Mouse (Mus musculus) olfactory bulb, adult 2 months (tissue): Measurements from ENCODE around the gene Siglec1. TPM values are rescaled to one million over a fixed set of nuclear protein-coding genes. Genes with fewer than 3 reads are reported as not detected.

ENCODE experiments used
- H3K27ac ChIP-seq: fragments of 200-500 bp; 2 replicates; pipeline ENCODE4 v1.5.1; 2012; ENCODE audit warnings: low read depth, low read length; ENCODE audit not compliant: insufficient read depth
- H3K4me1 ChIP-seq: fragments of 200-500 bp; 2 replicates; pipeline ENCODE4 v1.6.1; 2012; ENCODE audit warnings: low read length; ENCODE audit not compliant: control insufficient read depth, insufficient read depth
- H3K4me3 ChIP-seq: fragments of 200-500 bp; 2 replicates; pipeline ENCODE4 v1.5.1; 2012; ENCODE audit warnings: mild to moderate bottlenecking, low read depth, low read length, moderate library complexity; ENCODE audit not compliant: insufficient read depth
- CTCF ChIP-seq: fragments of 200-500 bp; IDR thresholded peaks from 2 replicates; pipeline ENCODE4 v1.5.1; 2012; ENCODE audit warnings: low read depth, mild to moderate bottlenecking, low read length, moderate library complexity; ENCODE audit not compliant: insufficient read depth
- POLR2A ChIP-seq: fragments of 200-500 bp; IDR thresholded peaks from 2 replicates; pipeline ENCODE4 v1.6.1; 2012; ENCODE audit warnings: mild to moderate bottlenecking, low read depth, low read length, moderate library complexity; ENCODE audit not compliant: insufficient read depth
- WGBS: fragments of 180-500 bp; shearing (Covaris S2); methylation state at CpG from one replicate; pipeline ENCODE4 v1.1.7; 2018; 5-methylcytosine and 5-hydroxymethylcytosine counted together
- polyA plus RNA-seq: library from polyadenylated mRNA; stranded (reverse); fragments of >200 nt; gene quantifications from 2 replicates; pipeline ENCODE4 v1.2.4, GENCODE M21; 2012; ENCODE audit warnings: low replicate concordance; ENCODE audit not compliant: missing spikeins, insufficient read depth, insufficient read length

Siglec1 gene
- polyA plus RNA-seq, 1 experiment, result not detected

- Histone ChIP-seq H3K27ac (no peak overlapping the region), H3K4me3 (no peak overlapping the region), H3K4me1 (peaks cover 4% of the 10 kb centered on the region; the same call in 1 of the 2 replicates)
- TF ChIP-seq CTCF (no peak), POLR2A (no peak)
- 53% methylated on average over 3 of the region's 3 CpGs for WGBS
Observed at GRCm38 (mm10) chr2:131101530-131101929, 15.0 kb upstream of the Siglec1 start.

GRCm38 (mm10) chr2:131097087-131097486 lies 10.5 kb upstream of the Siglec1 start:
- 86% methylated on average over 4 of the region's 4 CpGs for WGBS
- Histone ChIP-seq H3K4me3 (no peak overlapping the region), H3K27ac (no peak overlapping the region), H3K4me1 (peaks cover 5% of the 10 kb centered on the region; the same call in 1 of the 2 replicates)
- TF ChIP-seq CTCF (no peak), POLR2A (no peak)

GRCm38 (mm10) chr2:131096101-131096795 lies 9.7 kb upstream of the Siglec1 start:
- no peak overlapping the region for H3K27ac ChIP-seq
- 28% methylated on average over 9 of the region's 9 CpGs for WGBS
- TF ChIP-seq CTCF (no peak), POLR2A (no peak)
- H3K4me3 ChIP-seq, result no peak overlapping the region
- peaks cover 5% of the 10 kb centered on the region; the same call in 1 of the 2 replicates for H3K4me1 ChIP-seq

DNA sequence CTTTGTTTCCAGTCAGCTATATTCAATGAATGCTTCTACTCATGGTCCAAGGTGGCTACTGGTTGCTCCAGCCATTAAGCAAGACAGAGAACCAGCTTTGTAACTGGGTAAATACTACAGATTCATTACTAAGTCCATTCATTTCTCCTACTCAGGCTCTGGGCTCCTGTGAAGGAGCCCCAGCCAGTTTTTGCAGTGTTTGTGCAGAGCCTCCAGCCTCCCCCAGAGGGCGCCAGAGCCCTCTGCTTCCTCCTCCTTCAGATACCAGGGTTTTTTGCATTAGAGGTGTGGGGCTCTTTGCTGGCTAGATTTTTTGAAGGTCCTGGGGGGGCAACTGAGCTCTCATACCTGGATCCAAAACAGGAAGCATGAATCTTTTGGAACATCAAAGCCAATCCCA lies 8.3 kb upstream of the Siglec1 start:
- no peak overlapping the region for H3K27ac ChIP-seq
- no peak overlapping the region for H3K4me3 ChIP-seq
- peaks cover 5% of the 10 kb centered on the region; the same call in 1 of the 2 replicates for H3K4me1 ChIP-seq
- 0% methylated on average over 1 of the region's 1 CpGs for WGBS
- TF ChIP-seq CTCF (peak; percentile 98), POLR2A (no peak)

- WGBS, result 87% methylated on average over 5 of the region's 5 CpGs
- peaks cover 5% of the 10 kb centered on the region; the same call in 1 of the 2 replicates for H3K4me1 ChIP-seq
- H3K4me3 ChIP-seq, result no peak overlapping the region
- TF ChIP-seq CTCF (no peak), POLR2A (no peak)
- H3K27ac ChIP-seq, result no peak overlapping the region
Observed at GRCm38 (mm10) chr2:131093577-131093976, 7.0 kb upstream of the Siglec1 start.

DNA sequence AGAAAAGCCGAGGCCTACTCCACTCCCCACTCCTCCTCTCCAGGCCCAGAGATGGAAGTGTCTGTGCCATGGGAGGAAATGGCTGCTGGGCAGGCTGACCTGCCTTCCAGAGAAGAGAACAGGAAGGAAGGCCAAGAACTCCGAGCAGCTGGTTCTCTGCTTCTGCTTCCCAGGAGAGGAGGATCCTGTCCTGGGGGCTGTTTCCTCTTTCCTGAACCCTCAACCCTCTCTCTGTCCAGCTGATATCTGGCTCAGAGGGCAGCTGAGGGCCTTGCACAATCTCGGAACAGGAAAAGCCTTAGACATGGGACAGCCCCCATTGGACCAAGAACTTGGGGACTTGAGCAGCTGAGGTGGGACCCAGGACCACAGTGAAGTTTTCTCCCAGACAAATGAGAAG lies 4.3 kb upstream of the Siglec1 start:
- H3K4me3 ChIP-seq, result no peak overlapping the region
- 91% methylated on average over 3 of the region's 3 CpGs for WGBS

DNA sequence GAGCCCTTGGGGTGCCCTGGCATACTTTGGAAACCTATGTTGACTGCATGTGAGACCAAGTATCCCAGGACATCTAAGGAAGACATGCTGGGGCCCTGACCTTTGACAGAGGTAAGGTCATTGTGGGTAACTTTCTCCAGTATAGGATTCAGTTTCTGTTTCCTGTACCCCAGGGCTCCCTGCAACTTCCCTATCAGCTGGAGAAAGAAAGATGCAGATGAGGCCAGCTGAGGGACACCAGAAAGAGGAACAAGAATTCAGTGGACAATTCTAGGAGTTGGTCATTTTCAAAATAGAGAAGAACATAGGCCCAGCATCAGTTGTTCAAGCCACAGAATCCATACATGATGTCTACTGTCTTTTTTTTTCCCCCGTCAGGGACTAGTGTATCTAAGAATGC lies 3.1 kb upstream of the Siglec1 start:
- no peaks in the 10 kb centered on the region for H3K4me1 ChIP-seq
- no peak overlapping the region for H3K27ac ChIP-seq
- TF ChIP-seq POLR2A (no peak), CTCF (no peak)
- no peak overlapping the region for H3K4me3 ChIP-seq
- WGBS, result 93% methylated on average over 1 of the region's 1 CpGs

More for the DNA sequence above, 4.3 kb upstream of the Siglec1 start:
- TF ChIP-seq POLR2A (no peak), CTCF (no peak)
- H3K27ac ChIP-seq, result no peak overlapping the region
- H3K4me1 ChIP-seq, result no peaks in the 10 kb centered on the region

- 83% methylated on average over 4 of the region's 4 CpGs for WGBS
- Histone ChIP-seq H3K4me3 (no peak overlapping the region), H3K4me1 (no peaks in the 10 kb centered on the region), H3K27ac (no peak overlapping the region)
- TF ChIP-seq CTCF (no peak), POLR2A (no peak)
Observed at GRCm38 (mm10) chr2:131088581-131088980, 2.0 kb upstream of the Siglec1 start.

DNA sequence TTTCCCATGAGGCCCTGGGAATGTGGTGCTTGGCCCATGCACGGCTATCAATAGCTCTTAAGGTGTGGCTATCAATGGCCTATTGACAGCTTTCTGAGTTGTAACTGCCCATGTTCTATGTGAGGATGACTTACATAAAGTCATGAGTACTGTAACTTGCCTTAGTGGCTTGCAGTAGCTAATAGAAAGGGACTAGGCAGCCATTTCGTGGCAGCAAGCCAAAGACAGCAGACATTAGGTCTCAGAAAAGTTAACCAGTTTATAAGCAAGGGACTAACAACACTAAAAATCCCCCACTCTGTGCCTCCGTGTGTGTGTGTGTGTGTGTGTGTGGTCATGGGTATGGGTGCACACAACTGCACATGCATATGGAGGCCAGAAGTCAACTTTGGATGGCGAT lies 2.4 kb downstream of the Siglec1 start:
- 90% methylated on average over 4 of the region's 4 CpGs for WGBS
- Histone ChIP-seq H3K4me1 (no peaks in the 10 kb centered on the region), H3K27ac (no peak overlapping the region), H3K4me3 (no peak overlapping the region)
- TF ChIP-seq CTCF (no peak), POLR2A (no peak)

GRCm38 (mm10) chr2:131080507-131080906 lies 6.1 kb downstream of the Siglec1 start:
- Histone ChIP-seq H3K4me1 (no peaks in the 10 kb centered on the region), H3K27ac (no peak overlapping the region), H3K4me3 (no peak overlapping the region)
- TF ChIP-seq POLR2A (no peak), CTCF (no peak)
- 84% methylated on average over 5 of the region's 5 CpGs for WGBS

DNA sequence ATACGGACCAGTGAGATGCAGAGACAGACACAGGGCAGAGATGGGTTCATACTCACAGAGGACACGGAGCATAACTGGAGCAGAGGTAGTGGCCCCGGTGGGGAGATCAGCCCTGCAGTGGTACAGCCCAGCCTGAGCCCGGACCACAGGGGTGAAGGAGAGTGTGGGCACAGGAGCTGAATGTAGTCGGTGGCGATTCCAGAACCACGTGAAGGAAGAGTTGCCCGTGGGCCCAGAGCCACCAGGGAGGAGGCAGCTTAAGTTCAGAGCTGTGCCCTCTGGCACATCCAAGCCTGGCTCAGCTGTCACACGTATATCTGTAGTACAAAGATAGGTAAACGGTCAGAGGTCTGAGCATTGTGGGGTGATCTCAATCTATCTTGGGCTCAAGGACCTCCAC lies 14.0 kb downstream of the Siglec1 start:
- Histone ChIP-seq H3K27ac (no peak overlapping the region), H3K4me1 (peaks cover 12% of the 10 kb centered on the region), H3K4me3 (no peak overlapping the region)
- 93% methylated on average over 10 of the region's 10 CpGs for WGBS
- no peak for TF ChIP-seq POLR2A
- no peak for TF ChIP-seq CTCF
